Mouse (Mus musculus) C2C12 (cell line): Measurements from ENCODE around the gene Fancd2os. TPM values are rescaled to one million over a fixed set of nuclear protein-coding genes. Genes with fewer than 3 reads are reported as not detected.
A peak's percentile ranks its signal among the peaks of the same experiment; 100 is the strongest.

Experiments used
- H3K27me3 ChIP-seq: one replicate; pipeline ENCODE4 v1.6.1; 2011; ENCODE audit not compliant: control insufficient read depth, insufficient read depth, insufficient read length
- H3K36me3 ChIP-seq: one replicate; pipeline ENCODE4 v1.6.1; 2011; ENCODE audit not compliant: control insufficient read depth, insufficient read depth
- H3K4me3 ChIP-seq: one replicate; pipeline ENCODE4 v1.5.1; 2011; ENCODE audit warnings: mild to moderate bottlenecking, control low read depth; ENCODE audit not compliant: poor library complexity, insufficient read depth, severe bottlenecking
- H3K79me2 ChIP-seq: one replicate; pipeline ENCODE4 v1.6.1; 2011; ENCODE audit not compliant: control insufficient read depth, insufficient read depth
- H3K79me3 ChIP-seq: one replicate; pipeline ENCODE4 v1.6.1; 2011; ENCODE audit warnings: low read depth, control low read depth
- H3ac ChIP-seq: one replicate; pipeline ENCODE3; 2011; ENCODE audit warnings: low read depth; ENCODE audit not compliant: control insufficient read depth, insufficient read length
- CEBPB ChIP-seq: IDR thresholded peaks from one replicate; pipeline ENCODE4 v1.6.1; 2011; ENCODE audit warnings: low read depth, mild to moderate bottlenecking, control low read depth, moderate library complexity
- CTCF ChIP-seq: IDR thresholded peaks from one replicate; pipeline ENCODE4 v1.5.1; 2011; ENCODE audit not compliant: control insufficient read depth, insufficient read depth, insufficient read length
- FOSL1 ChIP-seq: IDR thresholded peaks from one replicate; pipeline ENCODE4 v1.8.0; 2011; ENCODE audit warnings: mild to moderate bottlenecking, low read length; ENCODE audit not compliant: poor library complexity, insufficient read depth, severe bottlenecking
- MAX ChIP-seq: IDR thresholded peaks from one replicate; pipeline ENCODE4 v1.6.1; 2011; ENCODE audit warnings: mild to moderate bottlenecking, control low read depth
- MYOD1 ChIP-seq: IDR thresholded peaks from one replicate; pipeline ENCODE4 v1.6.1; 2011; ENCODE audit warnings: low read depth; ENCODE audit not compliant: control insufficient read depth, insufficient read length
- MYOG ChIP-seq: IDR thresholded peaks from one replicate; pipeline ENCODE4 v1.6.1; 2011; ENCODE audit not compliant: control insufficient read depth, insufficient read length; ENCODE audit errors: extremely low read depth
- USF1 ChIP-seq: IDR thresholded peaks from one replicate; pipeline ENCODE4 v1.6.1; 2011; ENCODE audit warnings: low read depth, mild to moderate bottlenecking, control low read depth, moderate library complexity
- polyA plus RNA-seq: library from polyadenylated mRNA; unstranded; fragments of >200 nt; fragmentation: generic; extraction: Trizol; gene quantifications from one replicate; pipeline ENCODE4 v1.2.1, GENCODE M21; 2012; ENCODE audit warnings: missing spikeins

Gene Fancd2os
- polyA plus RNA-seq, 1 experiment, result 0.07 TPM

DNA sequence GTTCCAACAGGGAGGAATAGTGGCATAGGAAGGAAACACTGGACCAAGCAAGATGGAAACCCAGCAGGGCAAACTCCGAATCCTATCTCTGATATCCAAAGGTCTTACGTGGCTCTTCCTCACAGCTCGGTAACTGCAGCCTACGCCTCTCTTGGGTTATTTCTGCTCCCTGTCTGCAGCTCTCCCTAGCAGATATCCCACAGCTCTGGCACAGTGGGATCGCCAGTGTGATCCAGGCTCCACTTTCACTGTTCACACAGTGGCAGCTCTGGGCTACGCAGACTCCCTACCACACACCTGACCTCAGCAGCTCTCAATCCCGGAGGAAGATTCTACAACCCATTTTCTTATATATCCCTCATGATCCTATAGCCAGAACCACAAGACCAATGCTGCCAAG lies 13.6 kb upstream of the Fancd2os start:
- Histone ChIP-seq H3K79me2 (peaks cover 58% of the 10 kb centered on the region), H3K36me3 (peaks cover 73% of the 10 kb centered on the region), H3K79me3 (peaks cover 50% of the 10 kb centered on the region), H3K4me3 (no peak overlapping the region), H3K27me3 (no peaks in the 10 kb centered on the region), H3ac (no peak overlapping the region)
- TF ChIP-seq CEBPB (no peak), USF1 (no peak), FOSL1 (no peak), MAX (no peak), CTCF (no peak), MYOD1 (no peak), MYOG (no peak)

GRCm38 (mm10) chr6:113612258-113612969 lies 11.9 kb upstream of the Fancd2os start:
- Histone ChIP-seq H3K4me3 (no peak overlapping the region), H3ac (no peak overlapping the region), H3K36me3 (peaks cover 78% of the 10 kb centered on the region), H3K79me3 (peaks cover 66% of the 10 kb centered on the region), H3K27me3 (no peaks in the 10 kb centered on the region), H3K79me2 (peaks cover 76% of the 10 kb centered on the region)
- TF ChIP-seq MYOD1, result no peak
- no peak for TF ChIP-seq CEBPB
- no peak for TF ChIP-seq CTCF
- TF ChIP-seq MYOG, result no peak
- no peak for TF ChIP-seq MAX
- no peak for TF ChIP-seq FOSL1
- TF ChIP-seq USF1, result no peak

DNA sequence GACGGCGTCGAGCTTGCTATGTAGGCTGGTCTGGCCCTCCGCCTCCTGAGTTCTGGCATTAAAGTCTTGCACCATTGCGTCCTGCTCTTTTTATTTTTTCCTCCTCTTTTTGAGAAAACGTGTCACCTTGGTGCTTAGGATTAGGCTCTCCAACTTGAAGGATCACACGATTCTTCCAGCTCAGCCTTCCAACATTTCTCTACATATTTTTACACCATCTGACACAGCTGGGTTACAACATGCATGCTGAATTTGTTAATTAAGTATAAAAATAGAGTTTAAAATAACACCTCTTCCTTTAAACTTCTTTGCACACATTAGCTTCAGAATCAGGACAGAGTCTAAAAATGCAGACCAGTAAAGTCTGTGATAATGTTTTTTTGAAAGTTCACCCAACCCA lies 8.8 kb upstream of the Fancd2os start:
- H3ac ChIP-seq, result no peak overlapping the region
- no peak overlapping the region for H3K4me3 ChIP-seq
- peaks cover 88% of the 10 kb centered on the region for H3K79me3 ChIP-seq
- H3K79me2 ChIP-seq, result peaks cover 99% of the 10 kb centered on the region
- H3K36me3 ChIP-seq, result peaks cover 48% of the 10 kb centered on the region
- no peak for TF ChIP-seq MAX
- TF ChIP-seq MYOG, result no peak
- no peak for TF ChIP-seq USF1
- TF ChIP-seq CEBPB, result no peak
- no peak for TF ChIP-seq CTCF
- no peak for TF ChIP-seq FOSL1
- no peak for TF ChIP-seq MYOD1
- no peaks in the 10 kb centered on the region for H3K27me3 ChIP-seq

DNA sequence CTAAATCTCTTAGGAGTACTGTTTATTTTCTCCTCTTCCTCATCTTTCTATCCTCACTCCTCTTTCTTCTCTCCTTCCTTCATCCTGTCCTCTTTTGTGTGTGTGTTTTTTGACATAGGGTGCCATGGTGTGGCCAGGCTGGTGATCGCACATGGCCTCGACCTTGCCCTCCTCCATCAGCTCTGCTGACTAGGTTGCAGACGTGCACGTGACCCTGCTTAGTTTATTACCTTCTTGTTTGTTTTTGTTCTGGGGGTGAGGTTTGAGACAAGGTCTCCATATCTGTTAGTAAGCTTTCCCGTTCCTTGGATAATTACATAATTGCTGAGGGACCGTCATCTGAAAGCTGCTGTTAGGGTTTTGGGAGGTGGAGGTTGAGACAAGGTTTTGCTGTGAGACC lies 8.4 kb upstream of the Fancd2os start:
- no peaks in the 10 kb centered on the region for H3K27me3 ChIP-seq
- TF ChIP-seq CTCF, result no peak
- H3K4me3 ChIP-seq, result no peak overlapping the region
- no peak overlapping the region for H3ac ChIP-seq
- peaks cover 44% of the 10 kb centered on the region for H3K36me3 ChIP-seq
- H3K79me3 ChIP-seq, result peaks cover 84% of the 10 kb centered on the region
- H3K79me2 ChIP-seq, result peaks cover 95% of the 10 kb centered on the region

GRCm38 (mm10) chr6:113605224-113605545 lies 4.7 kb upstream of the Fancd2os start:
- Histone ChIP-seq H3K79me3 (peaks cover 51% of the 10 kb centered on the region), H3K79me2 (peaks cover 58% of the 10 kb centered on the region), H3ac (peak overlapping the region; percentile 96), H3K4me3 (peak overlapping the region; percentile 84), H3K36me3 (peaks cover 15% of the 10 kb centered on the region), H3K27me3 (no peaks in the 10 kb centered on the region)
- TF ChIP-seq USF1, result no peak
- TF ChIP-seq MYOG, result no peak
- no peak for TF ChIP-seq FOSL1
- TF ChIP-seq CEBPB, result no peak
- TF ChIP-seq MYOD1, result no peak
- TF ChIP-seq MAX, result no peak
- TF ChIP-seq CTCF, result no peak
